ENCODE assay signal across 7 mouse cellular contexts in the genomic region with DNA sequence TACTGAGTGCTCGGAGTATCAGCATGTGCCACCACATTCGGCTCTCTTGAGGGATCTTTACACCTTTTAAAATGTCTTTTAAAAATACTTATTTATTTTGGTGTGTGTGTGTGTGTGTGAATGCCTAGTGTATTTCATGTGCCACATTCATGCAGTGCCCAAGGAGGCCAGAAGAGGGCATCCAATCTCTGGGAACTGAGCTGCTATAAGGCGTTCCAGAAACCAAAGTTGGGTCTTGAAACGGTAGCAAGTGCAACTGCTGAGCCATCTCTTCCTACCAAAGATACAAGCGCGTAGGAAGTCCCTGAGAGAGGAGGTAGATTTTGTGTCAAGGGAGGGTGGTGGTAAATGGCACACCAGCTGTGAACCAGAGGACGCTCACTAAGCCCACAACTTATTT. TPM values are rescaled to one million over a fixed set of nuclear protein-coding genes. Genes with fewer than 3 reads are reported as not detected.
A peak's percentile ranks its signal among the peaks of the same experiment; 100 is the strongest.
DNase-seq lines count a peak whose midpoint lies in the region; ATAC-seq and TF ChIP-seq lines count a peak whose summit lies in the region.

No protein-coding gene starts in this region.

- 70% methylated on average over 7 of the region's 7 CpGs for WGBS in embryonic facial prominence, embryonic 14.5 days
- 36% methylated on average over 7 of the region's 7 CpGs for WGBS in liver, postnatal 0 days (ENCODE audit: insufficient replicate concordance)

- ATAC-seq in embryonic facial prominence, embryonic 14.5 days (ENCODE audit: low read depth): no peak
- peak; percentile 25 for ATAC-seq in liver, postnatal 0 days

- no peaks in the 10 kb centered on the region for H3K4me1 ChIP-seq in embryonic facial prominence, embryonic 14.5 days (ENCODE audit: control insufficient read depth, insufficient read depth, low read length)
- no peaks in the 10 kb centered on the region for H3K4me1 ChIP-seq in liver, postnatal 0 days (ENCODE audit: insufficient read depth)

- H3K27ac ChIP-seq in embryonic facial prominence, embryonic 14.5 days (replicated peaks; ENCODE audit: low read depth, low read length): no peak overlapping the region
- H3K27ac ChIP-seq in liver, postnatal 0 days (ENCODE audit: low read depth): no peak overlapping the region

- peak; percentile 59 for DNase-seq in testis, postnatal 10 days (ENCODE audit: low spot score)
- no peak for DNase-seq in testis, postnatal 14 days (ENCODE audit: low spot score)
- peak; percentile 42 for DNase-seq in adipocyte (ENCODE audit: low spot score)
- DNase-seq in embryonic facial prominence, embryonic 14.5 days (ENCODE audit: low spot score): peak; percentile 31
- DNase-seq in kidney, postnatal 25 days: peak; percentile 77 to 85
- DNase-seq in liver, postnatal 0 days: peak; percentile 72
- DNase-seq in right cerebral cortex, postnatal 10 days (ENCODE audit: low spot score in 2 of 2): peak; percentile 73 to 77

- no peak overlapping the region for H3K4me3 ChIP-seq in embryonic facial prominence, embryonic 14.5 days (ENCODE audit: low read depth, low read length)
- no peak overlapping the region for H3K4me3 ChIP-seq in liver, postnatal 0 days (ENCODE audit: low read depth, low read length)

- H3K9me3 ChIP-seq in embryonic facial prominence, embryonic 14.5 days (ENCODE audit: control insufficient read depth, low read length): no peaks in the 10 kb centered on the region
- no peaks in the 10 kb centered on the region for H3K9me3 ChIP-seq in liver, postnatal 0 days (ENCODE audit: low read length)

- no peak overlapping the region for H3K9ac ChIP-seq in embryonic facial prominence, embryonic 14.5 days (ENCODE audit: low read depth, low read length)
- no peak overlapping the region for H3K9ac ChIP-seq in liver, postnatal 0 days (replicated peaks)

- H3K4me2 ChIP-seq in embryonic facial prominence, embryonic 14.5 days (ENCODE audit: low read depth, low read length): no peak overlapping the region
- 0 out of 2 replicates have a peak overlapping the region, but pooled peaks have one; percentile 31 for H3K4me2 ChIP-seq in liver, postnatal 0 days (ENCODE audit: low read depth, low read length)

- peak; percentile 79 for TF ChIP-seq CTCF in liver, postnatal 0 days (IDR thresholded peaks at IDR 0.05; ENCODE audit: low read depth)

- no peaks in the 10 kb centered on the region for H3K36me3 ChIP-seq in embryonic facial prominence, embryonic 14.5 days (ENCODE audit: control insufficient read depth, insufficient read depth, low read length)
- no peaks in the 10 kb centered on the region for H3K36me3 ChIP-seq in liver, postnatal 0 days (replicated peaks; ENCODE audit: insufficient read depth, low read length)

- TF ChIP-seq EP300 in liver, postnatal 0 days (IDR thresholded peaks at IDR 0.05; ENCODE audit: low read depth): no peak

- H3K27me3 ChIP-seq in embryonic facial prominence, embryonic 14.5 days (replicated peaks; ENCODE audit: control insufficient read depth, insufficient read depth, low read length): no peaks in the 10 kb centered on the region
- no peaks in the 10 kb centered on the region for H3K27me3 ChIP-seq in liver, postnatal 0 days (ENCODE audit: insufficient read depth, low read length)

RNA-seq across cellular contexts. Expression of a gene that starts 57.2 kb away (rescaled TPM):
- 9.5 and 10.0 TPM in 2 replicates for polyA plus RNA-seq in embryonic facial prominence, embryonic 14.5 days (2014; fragmentation: Nextera tagmentation; extraction: Ambion mirVana)
- 5.4 and 5.6 TPM in 2 replicates for polyA plus RNA-seq in liver, postnatal 0 days (2015; fragmentation: Nextera tagmentation; extraction: Ambion mirVana)
